Mouse (Mus musculus): ENCODE measurements at regions not wholly inside any gene's neighbourhood (a gene's known extent, or its start where the extent isn't known, plus 50 kb on each side); places are given as distances from the start of the nearest gene placed in this dataset.

- Histone ChIP-seq H3K9ac (no peak overlapping the region), H3K27ac (replicated peaks) (no peak overlapping the region), H3K9me3 (replicated peaks) (no peaks in the 10 kb centered on the region), H3K36me3 (replicated peaks) (no peaks in the 10 kb centered on the region), H3K4me1 (replicated peaks) (no peaks in the 10 kb centered on the region), H3K27me3 (no peaks in the 10 kb centered on the region), H3K4me3 (replicated peaks) (no peak overlapping the region), H3K4me2 (no peak overlapping the region)
- no peak for ATAC-seq (ENCODE audit: insufficient read depth)
Observed at GRCm38 (mm10) chr1:7457895-7458294, 2650.2 kb downstream of the Gm37988 start.

GRCm38 (mm10) chr1:7494096-7494495 lies 2686.4 kb downstream of the Gm37988 start:
- Histone ChIP-seq H3K27ac (replicated peaks) (no peak overlapping the region), H3K27me3 (no peaks in the 10 kb centered on the region), H3K4me3 (replicated peaks) (no peak overlapping the region), H3K4me1 (replicated peaks) (no peaks in the 10 kb centered on the region), H3K36me3 (replicated peaks) (no peaks in the 10 kb centered on the region), H3K4me2 (no peak overlapping the region), H3K9ac (no peak overlapping the region), H3K9me3 (replicated peaks) (no peaks in the 10 kb centered on the region)
- ATAC-seq (ENCODE audit: insufficient read depth), result no peak
- 72% methylated on average over 1 of the region's 1 CpGs for WGBS (ENCODE audit: insufficient replicate concordance)

DNA sequence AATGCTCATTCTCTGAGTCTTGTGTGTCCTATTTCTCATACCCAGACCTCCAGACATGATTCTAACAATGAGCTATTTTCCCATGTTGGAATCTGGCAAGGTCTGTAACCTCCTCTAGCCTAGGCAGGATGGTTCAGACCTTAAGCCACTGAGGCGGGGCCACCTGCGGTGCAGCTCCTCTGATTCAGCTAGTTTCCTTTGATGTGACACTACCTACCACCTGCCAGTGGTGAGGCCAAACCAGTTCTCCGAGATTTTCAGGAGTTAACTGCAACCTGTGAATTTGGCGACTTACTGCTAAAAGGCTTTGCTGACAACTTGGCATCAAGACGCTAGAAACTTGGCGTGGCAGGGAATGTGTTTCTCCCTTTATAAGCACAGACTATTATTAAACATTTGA lies 2691.3 kb downstream of the Gm37988 start:
- WGBS (ENCODE audit: insufficient replicate concordance), result 56% methylated on average over 6 of the region's 6 CpGs
- Histone ChIP-seq H3K4me2 (no peak overlapping the region), H3K4me3 (replicated peaks) (no peak overlapping the region), H3K27me3 (no peaks in the 10 kb centered on the region), H3K4me1 (replicated peaks) (no peaks in the 10 kb centered on the region), H3K9ac (no peak overlapping the region), H3K27ac (replicated peaks) (no peak overlapping the region), H3K9me3 (replicated peaks) (no peaks in the 10 kb centered on the region), H3K36me3 (replicated peaks) (no peaks in the 10 kb centered on the region)
- no peak for ATAC-seq (ENCODE audit: insufficient read depth)

- H3K9ac ChIP-seq, result no peak overlapping the region
- 61% methylated on average over 2 of the region's 2 CpGs for WGBS (ENCODE audit: insufficient replicate concordance)
- ATAC-seq (ENCODE audit: insufficient read depth), result no peak
Observed at GRCm38 (mm10) chr1:7502363-7502762, 2694.7 kb downstream of the Gm37988 start.

GRCm38 (mm10) chr1:7518791-7519190 lies 2711.1 kb downstream of the Gm37988 start:
- no peak overlapping the region for H3K9ac ChIP-seq
- H3K36me3 ChIP-seq (replicated peaks), result no peaks in the 10 kb centered on the region
- no peaks in the 10 kb centered on the region for H3K27me3 ChIP-seq
- ATAC-seq (ENCODE audit: insufficient read depth), result no peak
- no peak overlapping the region for H3K4me3 ChIP-seq (replicated peaks)
- H3K4me2 ChIP-seq, result no peak overlapping the region
- H3K4me1 ChIP-seq (replicated peaks), result no peaks in the 10 kb centered on the region
- no peak overlapping the region for H3K27ac ChIP-seq (replicated peaks)
- WGBS (ENCODE audit: insufficient replicate concordance), result 60% methylated on average over 8 of the region's 8 CpGs
- H3K9me3 ChIP-seq (replicated peaks), result no peaks in the 10 kb centered on the region

More at GRCm38 (mm10) chr1:7502363-7502762, 2694.7 kb downstream of the Gm37988 start:
- H3K4me1 ChIP-seq (replicated peaks), result no peaks in the 10 kb centered on the region
- no peak overlapping the region for H3K4me2 ChIP-seq
- H3K4me3 ChIP-seq (replicated peaks), result no peak overlapping the region
- no peaks in the 10 kb centered on the region for H3K27me3 ChIP-seq
- H3K9me3 ChIP-seq (replicated peaks), result no peaks in the 10 kb centered on the region
- H3K27ac ChIP-seq (replicated peaks), result no peak overlapping the region
- no peaks in the 10 kb centered on the region for H3K36me3 ChIP-seq (replicated peaks)

DNA sequence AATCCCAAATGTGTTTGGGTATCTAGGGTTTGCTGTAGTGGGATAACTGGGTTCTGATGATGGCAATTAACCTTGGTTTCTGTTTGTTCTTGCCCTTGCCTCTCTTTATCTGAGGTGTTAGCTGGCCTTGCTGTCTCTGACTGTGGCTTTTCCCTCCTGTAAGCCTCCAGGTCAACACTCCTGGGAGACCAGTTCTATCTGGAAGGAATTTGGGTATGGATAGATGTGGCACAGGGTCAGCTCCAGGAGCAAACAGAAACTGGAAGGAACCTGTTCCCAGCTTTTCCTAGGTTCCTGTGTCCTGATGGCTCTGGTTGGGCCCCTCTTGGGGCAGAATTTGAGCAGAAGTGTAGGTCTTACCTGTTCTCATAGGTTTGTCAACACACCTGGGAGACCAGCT lies 2725.8 kb downstream of the Gm37988 start:
- Histone ChIP-seq H3K27me3 (no peaks in the 10 kb centered on the region), H3K27ac (replicated peaks) (no peak overlapping the region), H3K4me3 (replicated peaks) (no peak overlapping the region), H3K9me3 (replicated peaks) (no peaks in the 10 kb centered on the region), H3K36me3 (replicated peaks) (no peaks in the 10 kb centered on the region), H3K4me1 (replicated peaks) (no peaks in the 10 kb centered on the region), H3K4me2 (no peak overlapping the region), H3K9ac (no peak overlapping the region)
- no peak for ATAC-seq (ENCODE audit: insufficient read depth)

DNA sequence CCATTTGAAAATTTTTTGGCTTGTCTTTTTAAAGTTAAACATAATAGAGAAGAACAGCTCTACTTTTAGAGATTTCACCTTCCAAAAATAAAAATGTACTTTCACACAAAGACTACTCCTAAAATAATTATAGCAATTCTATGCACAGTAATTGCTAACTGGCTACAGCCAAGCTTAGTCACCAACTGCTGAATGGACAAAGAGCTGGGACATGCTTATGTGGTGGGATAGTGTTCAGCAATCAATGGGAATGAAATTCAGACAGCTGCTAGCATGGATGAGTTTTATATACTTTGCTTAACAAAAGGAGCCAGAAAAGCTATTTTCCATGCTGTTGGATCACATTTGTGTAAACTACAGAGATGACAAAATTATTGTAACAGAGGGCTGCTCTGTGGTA lies 2727.5 kb downstream of the Gm37988 start:
- no peaks in the 10 kb centered on the region for H3K9me3 ChIP-seq (replicated peaks)
- no peak for ATAC-seq (ENCODE audit: insufficient read depth)
- no peak overlapping the region for H3K4me3 ChIP-seq (replicated peaks)
- H3K4me2 ChIP-seq, result no peak overlapping the region
- no peak overlapping the region for H3K9ac ChIP-seq
- H3K4me1 ChIP-seq (replicated peaks), result no peaks in the 10 kb centered on the region
- no peaks in the 10 kb centered on the region for H3K27me3 ChIP-seq
- H3K27ac ChIP-seq (replicated peaks), result no peak overlapping the region
- no peaks in the 10 kb centered on the region for H3K36me3 ChIP-seq (replicated peaks)

DNA sequence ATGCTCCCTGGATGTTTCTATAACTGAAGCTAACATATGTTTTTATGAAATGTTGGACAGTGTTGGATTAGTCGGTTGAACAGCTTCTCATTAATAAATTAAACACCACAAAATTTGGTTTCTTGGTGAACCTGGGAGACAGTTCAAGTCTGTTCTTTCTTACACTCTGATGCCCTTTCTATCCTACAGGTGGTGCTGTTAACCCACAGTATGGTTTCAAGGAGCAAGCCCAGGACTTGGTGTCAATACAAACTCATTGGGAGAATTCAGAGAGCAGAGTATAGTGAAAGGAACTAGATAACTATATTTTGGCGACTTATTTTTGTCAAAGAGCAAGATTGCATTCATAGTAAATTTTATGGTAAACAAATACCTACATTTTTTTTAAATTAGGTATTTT lies 2735.8 kb downstream of the Gm37988 start:
- Histone ChIP-seq H3K4me3 (replicated peaks) (no peak overlapping the region), H3K36me3 (replicated peaks) (no peaks in the 10 kb centered on the region), H3K4me2 (no peak overlapping the region), H3K4me1 (replicated peaks) (no peaks in the 10 kb centered on the region), H3K9me3 (replicated peaks) (no peaks in the 10 kb centered on the region), H3K27me3 (no peaks in the 10 kb centered on the region), H3K27ac (replicated peaks) (no peak overlapping the region), H3K9ac (no peak overlapping the region)
- 16% methylated on average over 2 of the region's 2 CpGs for WGBS (ENCODE audit: insufficient replicate concordance)
- no peak for ATAC-seq (ENCODE audit: insufficient read depth)

GRCm38 (mm10) chr1:7548261-7548660 lies 2740.6 kb downstream of the Gm37988 start:
- H3K36me3 ChIP-seq (replicated peaks), result no peaks in the 10 kb centered on the region
- no peak overlapping the region for H3K4me3 ChIP-seq (replicated peaks)
- no peak for ATAC-seq (ENCODE audit: insufficient read depth)
- H3K4me1 ChIP-seq (replicated peaks), result no peaks in the 10 kb centered on the region
- H3K9me3 ChIP-seq (replicated peaks), result no peaks in the 10 kb centered on the region
- H3K27ac ChIP-seq (replicated peaks), result no peak overlapping the region
- H3K4me2 ChIP-seq, result no peak overlapping the region
- no peaks in the 10 kb centered on the region for H3K27me3 ChIP-seq
- WGBS (ENCODE audit: insufficient replicate concordance), result 51% methylated on average over 2 of the region's 2 CpGs
- H3K9ac ChIP-seq, result no peak overlapping the region

DNA sequence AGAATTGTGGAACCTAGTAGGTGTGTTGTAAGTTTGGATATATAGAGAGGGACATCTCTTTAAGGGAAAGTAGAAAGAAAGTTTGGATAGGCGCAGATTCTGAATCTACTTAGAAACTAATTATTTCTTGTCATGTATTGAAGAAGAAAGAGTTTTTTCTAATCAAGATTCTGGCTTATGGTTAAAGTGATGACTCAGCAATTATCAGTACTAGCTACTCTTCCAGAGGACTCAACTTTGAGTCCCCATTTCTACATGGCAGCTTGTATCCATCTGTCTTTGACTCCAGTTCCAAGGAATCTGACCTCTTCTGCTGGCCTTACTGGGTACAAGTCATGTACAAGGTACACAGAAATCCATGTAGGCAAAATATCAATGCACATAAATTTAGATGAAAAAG lies 2767.1 kb downstream of the Gm37988 start:
- WGBS (ENCODE audit: insufficient replicate concordance), result 69% methylated on average over 1 of the region's 1 CpGs

DNA sequence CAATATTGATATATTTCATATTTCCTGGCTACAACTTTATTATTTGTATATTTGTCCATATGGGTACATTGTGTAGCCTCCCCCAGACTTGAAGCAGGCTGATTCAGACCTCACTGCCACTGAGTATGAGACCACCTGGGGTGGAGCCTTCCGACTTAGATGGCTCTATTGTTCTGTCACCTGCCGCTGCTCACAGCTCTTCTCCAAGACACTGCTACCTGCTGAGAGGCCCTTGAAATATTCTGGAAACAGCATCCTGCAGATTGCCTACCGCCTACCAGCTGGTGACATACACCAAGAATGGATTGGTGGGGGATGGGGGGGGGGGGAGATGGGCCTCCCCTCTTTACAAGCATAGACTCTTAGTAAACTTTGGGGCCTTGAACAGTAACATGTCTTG lies 2778.7 kb downstream of the Gm37988 start:
- H3K27me3 ChIP-seq, result no peaks in the 10 kb centered on the region

More for the DNA sequence above, 2767.1 kb downstream of the Gm37988 start:
- no peak for ATAC-seq (ENCODE audit: insufficient read depth)
- H3K4me3 ChIP-seq (replicated peaks), result no peak overlapping the region
- H3K4me1 ChIP-seq (replicated peaks), result no peaks in the 10 kb centered on the region
- H3K9me3 ChIP-seq (replicated peaks), result no peaks in the 10 kb centered on the region
- no peaks in the 10 kb centered on the region for H3K27me3 ChIP-seq
- H3K27ac ChIP-seq (replicated peaks), result no peak overlapping the region
- H3K9ac ChIP-seq, result no peak overlapping the region
- H3K36me3 ChIP-seq (replicated peaks), result no peaks in the 10 kb centered on the region
- no peak overlapping the region for H3K4me2 ChIP-seq

DNA sequence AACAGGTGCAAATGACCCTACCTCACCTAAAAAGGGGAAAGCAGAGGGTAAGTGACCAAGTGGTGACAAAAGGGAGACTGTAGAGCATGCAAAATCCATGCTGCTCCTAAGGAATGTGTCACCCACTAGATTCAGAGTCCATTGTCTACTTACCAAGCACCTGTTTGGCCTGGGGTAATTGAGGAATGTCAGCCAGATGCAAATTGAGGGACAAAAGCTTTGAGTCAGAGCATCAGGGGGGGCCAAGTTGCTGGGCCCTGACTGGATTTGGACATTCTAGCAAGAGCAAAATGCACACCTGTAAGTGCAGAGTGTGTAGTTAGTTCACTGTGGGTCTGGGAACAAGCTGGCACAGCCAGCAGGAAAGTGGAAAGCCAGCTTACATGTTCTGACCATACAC lies 2783.6 kb downstream of the Gm37988 start:
- ATAC-seq (ENCODE audit: insufficient read depth), result no peak
- no peaks in the 10 kb centered on the region for H3K36me3 ChIP-seq (replicated peaks)
- no peaks in the 10 kb centered on the region for H3K27me3 ChIP-seq
- H3K9ac ChIP-seq, result no peak overlapping the region
- no peak overlapping the region for H3K4me2 ChIP-seq
- no peaks in the 10 kb centered on the region for H3K9me3 ChIP-seq (replicated peaks)
- no peaks in the 10 kb centered on the region for H3K4me1 ChIP-seq (replicated peaks)
- H3K4me3 ChIP-seq (replicated peaks), result no peak overlapping the region
- H3K27ac ChIP-seq (replicated peaks), result no peak overlapping the region

More for the DNA sequence above, 2778.7 kb downstream of the Gm37988 start:
- H3K4me1 ChIP-seq (replicated peaks), result no peaks in the 10 kb centered on the region
- H3K36me3 ChIP-seq (replicated peaks), result no peaks in the 10 kb centered on the region
- ATAC-seq (ENCODE audit: insufficient read depth), result no peak
- no peaks in the 10 kb centered on the region for H3K9me3 ChIP-seq (replicated peaks)
- 52% methylated on average over 3 of the region's 3 CpGs for WGBS (ENCODE audit: insufficient replicate concordance)
- no peak overlapping the region for H3K27ac ChIP-seq (replicated peaks)
- H3K4me3 ChIP-seq (replicated peaks), result no peak overlapping the region
- no peak overlapping the region for H3K9ac ChIP-seq
- no peak overlapping the region for H3K4me2 ChIP-seq
